Comparison of ENCODE assay signal across 12 mouse cellular contexts in genomic region chr5:88644901-88645300, GRCm38 (mm10).
"Had no signal": no experiment of that assay in that cellular context is flagged by ENCODE, and none has a peak within 500 bp of the region (broad histone marks: within the 10 kb centered on the region; RNA-seq: fewer than 3 reads in every experiment).

No protein-coding gene starts in this region.

- DNase-seq: liver, embryonic 13.5 days; liver, postnatal 0 days; right cerebral cortex, adult 18-20 months; right cerebral cortex, postnatal 25 days; thymus, adult 2 months; thymus, postnatal 25 days had no signal

- H3K27me3 ChIP-seq: intestine, embryonic 15.5 days; liver, embryonic 13.5 days; lung, embryonic 15.5 days; midbrain, embryonic 12.5 days; neural tube, embryonic 15.5 days had no signal

- ATAC-seq: intestine, embryonic 15.5 days; liver, postnatal 0 days had no signal

- H3K4me3 ChIP-seq: intestine, embryonic 15.5 days; limb, embryonic 10.5 days; liver, embryonic 13.5 days; lung, embryonic 15.5 days; midbrain, embryonic 12.5 days; myocyte; neural tube, embryonic 15.5 days had no signal

- H3K27ac ChIP-seq: intestine, embryonic 15.5 days; limb, embryonic 10.5 days; liver, embryonic 13.5 days; lung, embryonic 15.5 days; midbrain, embryonic 12.5 days; neural tube, embryonic 15.5 days had no signal

- H3K9ac ChIP-seq: intestine, embryonic 15.5 days; liver, embryonic 13.5 days; liver, postnatal 0 days; lung, embryonic 15.5 days; midbrain, embryonic 12.5 days; neural tube, embryonic 15.5 days had no signal

- H3K4me1 ChIP-seq: intestine, embryonic 15.5 days; limb, embryonic 10.5 days; lung, embryonic 15.5 days; midbrain, embryonic 12.5 days; neural tube, embryonic 15.5 days had no signal

- H3K4me2 ChIP-seq: intestine, embryonic 15.5 days; liver, embryonic 13.5 days; lung, embryonic 15.5 days; midbrain, embryonic 12.5 days; neural tube, embryonic 15.5 days had no signal

- H3K9me3 ChIP-seq: intestine, embryonic 15.5 days; limb, embryonic 10.5 days; liver, embryonic 13.5 days; lung, embryonic 15.5 days; midbrain, embryonic 12.5 days; neural tube, embryonic 15.5 days had no signal
